Mouse (Mus musculus): ENCODE measurements around the gene Bhlha15. TPM values are rescaled to one million over a fixed set of nuclear protein-coding genes. Genes with fewer than 3 reads are reported as not detected.

The Bhlha15 gene
- total and polyA plus RNA-seq, 3 experiments = 0.44 to 3.5 (median 1.4) TPM

GRCm38 (mm10) chr5:144159137-144159536 lies 30.9 kb upstream of the Bhlha15 start:
- TF ChIP-seq GATA1 (IDR thresholded peaks at IDR 0.05; ENCODE audit: borderline replicate concordance, low read length) (no peak), TAL1 (conservative IDR thresholded peaks at IDR 0.05; ENCODE audit: low read depth, low read length) (no peak), CTCF (IDR thresholded peaks at IDR 0.05; ENCODE audit: low read depth, low read length) (no peak)
- Histone ChIP-seq H3K27me3 (ENCODE audit: insufficient read depth, low read length) (no peaks in the 10 kb centered on the region), H3K4me1 (ENCODE audit: insufficient read depth, low read depth, low read length) (peaks cover 12% of the 10 kb centered on the region), H3K9me3 (replicated peaks) (no peaks in the 10 kb centered on the region), H3K4me3 (ENCODE audit: low read depth, low read length) (no peak overlapping the region), H3K36me3 (replicated peaks) (peaks cover 85% of the 10 kb centered on the region)
- ATAC-seq (ENCODE audit: extremely low read depth, insufficient number of reproducible peaks, low FRiP score, poor library complexity, severe bottlenecking) (no peak), DNase-seq (ENCODE audit: low spot score) (no peak)

- peak; percentile 22; the same call in 1 of the 2 replicates for ATAC-seq (ENCODE audit: extremely low read depth, insufficient number of reproducible peaks, low FRiP score, poor library complexity, severe bottlenecking)
- no peak for TF ChIP-seq GATA1 (IDR thresholded peaks at IDR 0.05; ENCODE audit: borderline replicate concordance, low read length)
- TF ChIP-seq CTCF (IDR thresholded peaks at IDR 0.05; ENCODE audit: low read depth, low read length) = no peak
- no peak for TF ChIP-seq TAL1 (conservative IDR thresholded peaks at IDR 0.05; ENCODE audit: low read depth, low read length)
- no peak for TF ChIP-seq POLR2AphosphoS5 (IDR thresholded peaks at IDR 0.05; ENCODE audit: insufficient replicate concordance, low read depth, low read length)
- TF ChIP-seq GATA2 (IDR thresholded peaks at IDR 0.05; ENCODE audit: borderline replicate concordance, low read depth, low read length) = no peak
- Histone ChIP-seq H3K36me3 (replicated peaks) (peaks cover 89% of the 10 kb centered on the region), H3K27me3 (ENCODE audit: insufficient read depth, low read length) (no peaks in the 10 kb centered on the region), H3K9me3 (replicated peaks) (no peaks in the 10 kb centered on the region), H3K4me1 (ENCODE audit: insufficient read depth, low read depth, low read length) (peaks cover 12% of the 10 kb centered on the region), H3K4me3 (ENCODE audit: low read depth, low read length) (no peak overlapping the region)
- DNase-seq (ENCODE audit: low spot score) = no peak
Measured at GRCm38 (mm10) chr5:144162080-144162812, 27.8 kb upstream of the Bhlha15 start.

GRCm38 (mm10) chr5:144162813-144163517 lies 27.1 kb upstream of the Bhlha15 start:
- no peaks in the 10 kb centered on the region for H3K9me3 ChIP-seq (replicated peaks)
- no peaks in the 10 kb centered on the region for H3K27me3 ChIP-seq (ENCODE audit: insufficient read depth, low read length)
- H3K4me3 ChIP-seq (ENCODE audit: low read depth, low read length) = no peak overlapping the region
- H3K36me3 ChIP-seq (replicated peaks) = peaks cover 82% of the 10 kb centered on the region
- TF ChIP-seq CTCF (IDR thresholded peaks at IDR 0.05; ENCODE audit: low read depth, low read length) = no peak
- no peak for TF ChIP-seq GATA1 (IDR thresholded peaks at IDR 0.05; ENCODE audit: borderline replicate concordance, low read length)
- TF ChIP-seq GATA2 (IDR thresholded peaks at IDR 0.05; ENCODE audit: borderline replicate concordance, low read depth, low read length) = no peak
- no peak for TF ChIP-seq TAL1 (conservative IDR thresholded peaks at IDR 0.05; ENCODE audit: low read depth, low read length)
- TF ChIP-seq POLR2AphosphoS5 (IDR thresholded peaks at IDR 0.05; ENCODE audit: insufficient replicate concordance, low read depth, low read length) = no peak
- no peak for ATAC-seq (ENCODE audit: extremely low read depth, insufficient number of reproducible peaks, low FRiP score, poor library complexity, severe bottlenecking)
- no peak for DNase-seq (ENCODE audit: low spot score)
- peaks cover 12% of the 10 kb centered on the region for H3K4me1 ChIP-seq (ENCODE audit: insufficient read depth, low read depth, low read length)

- TF ChIP-seq CTCF (IDR thresholded peaks at IDR 0.05; ENCODE audit: low read depth, low read length) (no peak), POLR2AphosphoS5 (IDR thresholded peaks at IDR 0.05; ENCODE audit: insufficient replicate concordance, low read depth, low read length) (no peak), GATA1 (IDR thresholded peaks at IDR 0.05; ENCODE audit: borderline replicate concordance, low read length) (no peak), TAL1 (conservative IDR thresholded peaks at IDR 0.05; ENCODE audit: low read depth, low read length) (no peak), GATA2 (IDR thresholded peaks at IDR 0.05; ENCODE audit: borderline replicate concordance, low read depth, low read length) (no peak)
- Histone ChIP-seq H3K4me3 (ENCODE audit: low read depth, low read length) (no peak overlapping the region), H3K9me3 (replicated peaks) (no peaks in the 10 kb centered on the region), H3K36me3 (replicated peaks) (peaks cover 77% of the 10 kb centered on the region), H3K27me3 (ENCODE audit: insufficient read depth, low read length) (no peaks in the 10 kb centered on the region), H3K4me1 (ENCODE audit: insufficient read depth, low read depth, low read length) (peaks cover 12% of the 10 kb centered on the region)
- DNase-seq (ENCODE audit: low spot score) (no peak), ATAC-seq (ENCODE audit: extremely low read depth, insufficient number of reproducible peaks, low FRiP score, poor library complexity, severe bottlenecking) (no peak)
Measured at GRCm38 (mm10) chr5:144165756-144166155, 24.3 kb upstream of the Bhlha15 start.

GRCm38 (mm10) chr5:144169275-144169975 lies 20.7 kb upstream of the Bhlha15 start:
- DNase-seq (ENCODE audit: low spot score) = no peak
- no peak for ATAC-seq (ENCODE audit: extremely low read depth, insufficient number of reproducible peaks, low FRiP score, poor library complexity, severe bottlenecking)
- H3K27me3 ChIP-seq (ENCODE audit: insufficient read depth, low read length) = no peaks in the 10 kb centered on the region
- TF ChIP-seq TAL1 (conservative IDR thresholded peaks at IDR 0.05; ENCODE audit: low read depth, low read length) = no peak
- TF ChIP-seq GATA2 (IDR thresholded peaks at IDR 0.05; ENCODE audit: borderline replicate concordance, low read depth, low read length) = no peak
- TF ChIP-seq CTCF (IDR thresholded peaks at IDR 0.05; ENCODE audit: low read depth, low read length) = no peak
- TF ChIP-seq GATA1 (IDR thresholded peaks at IDR 0.05; ENCODE audit: borderline replicate concordance, low read length) = no peak
- TF ChIP-seq POLR2AphosphoS5 (IDR thresholded peaks at IDR 0.05; ENCODE audit: insufficient replicate concordance, low read depth, low read length) = no peak
- no peaks in the 10 kb centered on the region for H3K9me3 ChIP-seq (replicated peaks)
- no peak overlapping the region for H3K4me3 ChIP-seq (ENCODE audit: low read depth, low read length)
- H3K4me1 ChIP-seq (ENCODE audit: insufficient read depth, low read depth, low read length) = no peaks in the 10 kb centered on the region
- peaks cover 77% of the 10 kb centered on the region for H3K36me3 ChIP-seq (replicated peaks)

- Histone ChIP-seq H3K4me1 (ENCODE audit: insufficient read depth, low read depth, low read length) (peaks cover 4% of the 10 kb centered on the region; the same call in 1 of the 2 replicates), H3K27me3 (ENCODE audit: insufficient read depth, low read length) (no peaks in the 10 kb centered on the region), H3K36me3 (replicated peaks) (peaks cover 91% of the 10 kb centered on the region), H3K9me3 (replicated peaks) (no peaks in the 10 kb centered on the region), H3K4me3 (ENCODE audit: low read depth, low read length) (no peak overlapping the region)
- ATAC-seq (ENCODE audit: extremely low read depth, insufficient number of reproducible peaks, low FRiP score, poor library complexity, severe bottlenecking) (no peak), DNase-seq (ENCODE audit: low spot score) (no peak)
- TF ChIP-seq GATA2 (IDR thresholded peaks at IDR 0.05; ENCODE audit: borderline replicate concordance, low read depth, low read length) (no peak), GATA1 (IDR thresholded peaks at IDR 0.05; ENCODE audit: borderline replicate concordance, low read length) (no peak), POLR2AphosphoS5 (IDR thresholded peaks at IDR 0.05; ENCODE audit: insufficient replicate concordance, low read depth, low read length) (no peak), TAL1 (conservative IDR thresholded peaks at IDR 0.05; ENCODE audit: low read depth, low read length) (no peak), CTCF (IDR thresholded peaks at IDR 0.05; ENCODE audit: low read depth, low read length) (no peak)
Measured at GRCm38 (mm10) chr5:144173648-144174047, 16.4 kb upstream of the Bhlha15 start.
